Mouse (Mus musculus) neural tube, embryonic 11.5 days (tissue): ENCODE results near the gene 4921507P07Rik. TPM values are rescaled to one million over a fixed set of nuclear protein-coding genes. Genes with fewer than 3 reads are reported as not detected.
A peak's percentile ranks its signal among the peaks of the same experiment; 100 is the strongest.

Experiments
- ATAC-seq: fragments of 200-750 bp; cut with Nextera tagmentation; 2 replicates; pipeline ENCODE4 v1.8.0; 2017; ENCODE audit warnings: moderate number of reproducible peaks, mild to moderate bottlenecking, moderate TSS enrichment, moderate library complexity; ENCODE audit not compliant: insufficient read depth, low FRiP score, low TSS enrichment
- DNase-seq: peaks from one replicate; pipeline ENCODE4 v3.0.0-alpha.2; 2015; ENCODE audit warnings: low spot score
- H3K27ac ChIP-seq: fragments of 300-500 bp; sonication (generic); 2 replicates; pipeline ENCODE4 v1.5.1; 2014; ENCODE audit warnings: low read depth, mild to moderate bottlenecking, low read length
- H3K27me3 ChIP-seq: fragments of 300-500 bp; sonication (generic); 2 replicates; pipeline ENCODE4 v1.6.1; 2014; ENCODE audit warnings: mild to moderate bottlenecking, low read length, mixed read lengths; ENCODE audit not compliant: control insufficient read depth, insufficient read depth
- H3K36me3 ChIP-seq: fragments of 300-500 bp; sonication (generic); 2 replicates; pipeline ENCODE4 v1.6.1; 2014; ENCODE audit warnings: mild to moderate bottlenecking, low read length, moderate library complexity, mixed read lengths; ENCODE audit not compliant: control insufficient read depth, insufficient read depth
- H3K4me1 ChIP-seq: fragments of 300-500 bp; sonication (generic); 2 replicates; pipeline ENCODE4 v1.6.1; 2014; ENCODE audit warnings: low read length, mixed read lengths; ENCODE audit not compliant: control insufficient read depth, insufficient read depth
- H3K4me2 ChIP-seq: fragments of 300-500 bp; sonication (generic); 2 replicates; pipeline ENCODE4 v1.6.1; 2014; ENCODE audit warnings: low read depth, mild to moderate bottlenecking, moderate library complexity
- H3K4me3 ChIP-seq: fragments of 300-500 bp; sonication (generic); 2 replicates; pipeline ENCODE4 v1.5.1; 2014; ENCODE audit warnings: low read depth, low read length
- H3K9ac ChIP-seq: fragments of 300-500 bp; sonication (generic); 2 replicates; pipeline ENCODE4 v1.6.1; 2014; ENCODE audit warnings: mild to moderate bottlenecking, low read length
- H3K9me3 ChIP-seq: fragments of 300-500 bp; sonication (generic); 2 replicates; pipeline ENCODE4 v1.6.1; 2016; ENCODE audit warnings: low read length; ENCODE audit not compliant: control insufficient read depth
- WGBS: fragments of 180-500 bp; shearing (Covaris S2); extraction: QIAGEN DNeasy Blood & Tissue Kit; methylation state at CpG from one replicate; pipeline ENCODE4 v1.1.7; 2014; 5-methylcytosine and 5-hydroxymethylcytosine counted together
- polyA plus RNA-seq: library from polyadenylated mRNA; unstranded; fragments of >200 nt; fragmentation: Nextera tagmentation; extraction: Ambion mirVana; gene quantifications from 2 replicates; pipeline ENCODE4 v1.2.1, GENCODE M21; 2014

Gene 4921507P07Rik
- polyA plus RNA-seq, 1 experiment from 2014 or later, result 1.0 TPM

- H3K4me1 ChIP-seq, result no peaks in the 10 kb centered on the region
- no peaks in the 10 kb centered on the region for H3K27me3 ChIP-seq
- no peak overlapping the region for H3K9ac ChIP-seq
- no peak overlapping the region for H3K27ac ChIP-seq
- H3K36me3 ChIP-seq, result no peaks in the 10 kb centered on the region
- DNase-seq, result no peak
- WGBS, result 84% methylated on average over 7 of the region's 7 CpGs
- no peaks in the 10 kb centered on the region for H3K9me3 ChIP-seq
- no peak for ATAC-seq
- no peak overlapping the region for H3K4me2 ChIP-seq
- H3K4me3 ChIP-seq, result no peak overlapping the region
Observed at GRCm38 (mm10) chr6:50549791-50550190, 46.6 kb downstream of the 4921507P07Rik start.

- WGBS, result 78% methylated on average over 5 of the region's 5 CpGs
- DNase-seq, result no peak
- Histone ChIP-seq H3K4me3 (no peak overlapping the region), H3K9me3 (no peaks in the 10 kb centered on the region), H3K4me1 (no peaks in the 10 kb centered on the region), H3K9ac (no peak overlapping the region), H3K36me3 (no peaks in the 10 kb centered on the region), H3K4me2 (no peak overlapping the region), H3K27ac (no peak overlapping the region), H3K27me3 (no peaks in the 10 kb centered on the region)
- no peak for ATAC-seq
Observed at GRCm38 (mm10) chr6:50549051-50549450, 47.4 kb downstream of the 4921507P07Rik start.

- Histone ChIP-seq H3K9ac (no peak overlapping the region), H3K36me3 (no peaks in the 10 kb centered on the region), H3K4me1 (no peaks in the 10 kb centered on the region), H3K27me3 (no peaks in the 10 kb centered on the region), H3K9me3 (no peaks in the 10 kb centered on the region), H3K4me2 (no peak overlapping the region), H3K4me3 (no peak overlapping the region), H3K27ac (no peak overlapping the region)
- peak; percentile 48 for DNase-seq
- WGBS, result 27% methylated on average over 10 of the region's 10 CpGs
- no peak for ATAC-seq
Observed at GRCm38 (mm10) chr6:50545412-50546043, 50.9 kb downstream of the 4921507P07Rik start.

GRCm38 (mm10) chr6:50542535-50542934 is 53.9 kb downstream of the 4921507P07Rik start:
- 79% methylated on average over 1 of the region's 1 CpGs for WGBS
- H3K9me3 ChIP-seq, result no peaks in the 10 kb centered on the region
- no peaks in the 10 kb centered on the region for H3K36me3 ChIP-seq
- no peaks in the 10 kb centered on the region for H3K4me1 ChIP-seq
- ATAC-seq (no peak), DNase-seq (no peak)
- no peaks in the 10 kb centered on the region for H3K27me3 ChIP-seq
- H3K4me2 ChIP-seq, result no peak overlapping the region
- no peak overlapping the region for H3K9ac ChIP-seq
- no peak overlapping the region for H3K27ac ChIP-seq
- H3K4me3 ChIP-seq, result no peak overlapping the region

- DNase-seq (no peak), ATAC-seq (no peak)
- Histone ChIP-seq H3K4me2 (no peak overlapping the region), H3K27ac (no peak overlapping the region), H3K27me3 (no peaks in the 10 kb centered on the region), H3K9ac (no peak overlapping the region), H3K9me3 (no peaks in the 10 kb centered on the region), H3K4me3 (no peak overlapping the region), H3K4me1 (no peaks in the 10 kb centered on the region), H3K36me3 (no peaks in the 10 kb centered on the region)
- 83% methylated on average over 1 of the region's 1 CpGs for WGBS
Observed at GRCm38 (mm10) chr6:50539641-50540040, 56.8 kb downstream of the 4921507P07Rik start.

GRCm38 (mm10) chr6:50536461-50536892 is 60.0 kb downstream of the 4921507P07Rik start:
- Histone ChIP-seq H3K4me3 (no peak overlapping the region), H3K4me1 (no peaks in the 10 kb centered on the region), H3K9ac (no peak overlapping the region), H3K27me3 (no peaks in the 10 kb centered on the region), H3K9me3 (no peaks in the 10 kb centered on the region), H3K4me2 (no peak overlapping the region), H3K27ac (no peak overlapping the region), H3K36me3 (no peaks in the 10 kb centered on the region)
- WGBS, result 12% methylated on average over 7 of the region's 7 CpGs
- 0 out of 2 replicates have a peak, but pooled peaks have one; percentile 53 for ATAC-seq
- DNase-seq, result peak; percentile 86

- DNase-seq, result no peak
- Histone ChIP-seq H3K36me3 (no peaks in the 10 kb centered on the region), H3K27me3 (no peaks in the 10 kb centered on the region), H3K27ac (no peak overlapping the region), H3K9ac (no peak overlapping the region), H3K4me3 (no peak overlapping the region), H3K9me3 (no peaks in the 10 kb centered on the region), H3K4me1 (no peaks in the 10 kb centered on the region), H3K4me2 (no peak overlapping the region)
- 89% methylated on average over 3 of the region's 3 CpGs for WGBS
- ATAC-seq, result no peak
Observed at GRCm38 (mm10) chr6:50535346-50535745, 61.1 kb downstream of the 4921507P07Rik start.

GRCm38 (mm10) chr6:50531920-50532319 is 64.5 kb downstream of the 4921507P07Rik start:
- H3K9ac ChIP-seq, result no peak overlapping the region
- no peaks in the 10 kb centered on the region for H3K36me3 ChIP-seq
- WGBS, result 78% methylated on average over 8 of the region's 8 CpGs
- no peak overlapping the region for H3K4me2 ChIP-seq
- H3K27ac ChIP-seq, result no peak overlapping the region
- no peaks in the 10 kb centered on the region for H3K4me1 ChIP-seq
- H3K27me3 ChIP-seq, result no peaks in the 10 kb centered on the region
- no peak for DNase-seq
- no peak overlapping the region for H3K4me3 ChIP-seq
- no peak for ATAC-seq
- no peaks in the 10 kb centered on the region for H3K9me3 ChIP-seq

- ATAC-seq (no peak), DNase-seq (no peak)
- 82% methylated on average over 3 of the region's 3 CpGs for WGBS
- Histone ChIP-seq H3K27me3 (no peaks in the 10 kb centered on the region), H3K4me3 (no peak overlapping the region), H3K36me3 (no peaks in the 10 kb centered on the region), H3K27ac (no peak overlapping the region), H3K9ac (no peak overlapping the region), H3K9me3 (no peaks in the 10 kb centered on the region), H3K4me2 (no peak overlapping the region), H3K4me1 (no peaks in the 10 kb centered on the region)
Observed at GRCm38 (mm10) chr6:50531003-50531402, 65.4 kb downstream of the 4921507P07Rik start.
